Mouse (Mus musculus) embryonic fibroblast, embryonic 13.5 days (primary cell): ENCODE measurements around the gene Atg7.

Experiments used
- CTCF ChIP-seq: IDR thresholded peaks from 2 replicates; pipeline ENCODE4 v1.5.1; 2011; ENCODE audit warnings: mild to moderate bottlenecking, control low read depth, low read length, moderate library complexity, borderline replicate concordance; ENCODE audit not compliant: insufficient read depth
- POLR2A ChIP-seq: IDR thresholded peaks from 2 replicates; pipeline ENCODE4 v1.6.1; 2011; ENCODE audit warnings: low read depth, mild to moderate bottlenecking, control low read depth, low read length, moderate library complexity

- TF ChIP-seq CTCF (no peak), POLR2A (no peak)
These were observed 64.1 kb downstream of the Atg7 start for GRCm38 (mm10) chr6:114707032-114707431.
